Mouse (Mus musculus) liver, adult 2 months (tissue): ENCODE measurements around the gene Sec1.

Experiments
- CTCF ChIP-seq: fragments of 200-500 bp; IDR thresholded peaks from 2 replicates; pipeline ENCODE4 v1.5.1; 2011; ENCODE audit warnings: low read depth, low read length, control low read depth
- POLR2A ChIP-seq: fragments of 200-500 bp; IDR thresholded peaks from 2 replicates; pipeline ENCODE4 v1.6.1; 2011; ENCODE audit warnings: low read length, control low read depth; ENCODE audit not compliant: insufficient read depth; ENCODE audit errors: extremely low read depth

DNA sequence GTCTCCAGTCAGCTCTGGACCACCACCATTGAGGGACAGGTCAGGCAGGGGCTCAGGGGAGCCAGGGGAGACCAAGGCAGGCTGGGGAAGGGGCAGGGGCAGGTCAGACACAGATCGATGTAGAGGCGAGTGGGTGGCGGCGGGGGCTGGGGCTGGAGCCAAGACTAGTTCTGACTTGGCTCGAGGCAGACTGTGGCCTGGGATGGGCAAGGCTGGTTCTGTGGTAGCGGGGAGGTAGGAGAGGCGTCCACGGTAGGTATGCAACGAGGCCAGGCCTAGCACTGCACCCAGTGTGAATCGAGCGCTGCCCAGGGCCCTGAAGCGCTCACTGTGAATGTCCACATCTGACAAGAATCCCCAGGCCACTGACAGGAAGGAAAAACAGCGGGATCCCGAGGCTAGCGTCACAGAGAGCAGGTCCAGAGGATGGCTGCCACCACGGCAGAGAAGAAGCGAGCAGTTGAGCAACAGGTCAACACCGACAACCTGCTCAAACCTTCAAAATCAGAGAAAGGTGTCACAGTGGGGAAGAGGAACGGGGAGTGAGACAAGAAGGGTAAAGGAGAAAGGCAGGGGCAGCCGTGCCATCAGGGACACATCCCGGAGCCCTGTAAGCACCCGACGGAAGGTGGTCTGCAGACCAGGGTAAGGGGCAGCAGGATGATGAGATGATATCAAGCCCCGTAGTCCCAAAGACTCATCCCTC lies 17.3 kb upstream of the Sec1 start:
- TF ChIP-seq CTCF (no peak), POLR2A (no peak)
